Mouse (Mus musculus) adrenal gland, postnatal 25 days (tissue): ENCODE data around the gene Rbfox3. TPM values are rescaled to one million over a fixed set of nuclear protein-coding genes. Genes with fewer than 3 reads are reported as not detected.
A peak's percentile ranks its signal among the peaks of the same experiment; 100 is the strongest.

Source experiments
- DNase-seq: peaks from one replicate; pipeline ENCODE4 v3.0.0; 2021; ENCODE audit warnings: mixed read lengths
- total RNA-seq: library from RNA; stranded (reverse); gene quantifications from 2 replicates; pipeline ENCODE4 v1.2.3, GENCODE M21; 2021

The Rbfox3 gene
- total RNA-seq, 1 experiment from 2014 or later: 7.2 TPM

- DNase-seq: no peak
These were observed 5.1 kb downstream of the Rbfox3 start for GRCm38 (mm10) chr11:118906131-118906823.

DNA sequence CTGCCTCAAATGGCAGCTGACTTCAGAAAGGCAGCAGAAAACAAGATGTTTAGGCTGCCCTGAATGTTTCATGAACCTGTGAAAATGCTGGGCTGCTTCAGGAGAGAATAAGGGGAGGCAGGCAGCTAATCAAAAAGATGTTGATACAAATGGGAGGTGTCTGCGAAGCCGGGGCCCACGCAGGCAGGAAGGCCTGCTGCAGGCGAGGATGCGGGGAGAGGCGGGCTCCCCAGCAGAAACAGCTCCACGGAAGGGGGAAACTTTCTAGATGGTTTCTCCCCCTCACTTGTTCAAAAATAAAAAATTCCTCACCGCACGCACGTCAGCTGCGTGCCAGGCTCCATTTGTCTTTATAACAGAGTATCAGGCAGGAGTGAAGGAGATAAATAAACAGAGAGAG lies 5.7 kb downstream of the Rbfox3 start:
- DNase-seq: no peak

DNA sequence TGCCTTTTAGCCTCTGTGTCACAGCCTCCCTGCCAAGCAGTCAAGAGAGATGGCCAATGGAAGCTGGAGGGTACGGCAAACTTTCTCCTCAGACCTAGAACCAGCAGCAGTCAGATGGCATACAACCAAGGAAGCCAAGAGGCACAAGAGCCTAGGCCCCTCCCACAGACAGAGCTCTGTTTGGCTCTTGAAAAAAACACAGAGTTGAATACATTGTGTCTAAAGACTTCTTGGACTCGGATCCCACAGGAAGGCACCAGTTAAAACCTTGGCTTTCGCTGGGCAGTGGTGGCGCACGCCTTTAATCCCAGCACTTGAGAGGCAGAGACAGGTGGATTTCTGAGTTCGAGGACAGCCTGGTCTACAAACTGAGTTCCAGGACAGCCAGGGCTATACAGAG lies 7.1 kb downstream of the Rbfox3 start:
- no peak for DNase-seq

DNA sequence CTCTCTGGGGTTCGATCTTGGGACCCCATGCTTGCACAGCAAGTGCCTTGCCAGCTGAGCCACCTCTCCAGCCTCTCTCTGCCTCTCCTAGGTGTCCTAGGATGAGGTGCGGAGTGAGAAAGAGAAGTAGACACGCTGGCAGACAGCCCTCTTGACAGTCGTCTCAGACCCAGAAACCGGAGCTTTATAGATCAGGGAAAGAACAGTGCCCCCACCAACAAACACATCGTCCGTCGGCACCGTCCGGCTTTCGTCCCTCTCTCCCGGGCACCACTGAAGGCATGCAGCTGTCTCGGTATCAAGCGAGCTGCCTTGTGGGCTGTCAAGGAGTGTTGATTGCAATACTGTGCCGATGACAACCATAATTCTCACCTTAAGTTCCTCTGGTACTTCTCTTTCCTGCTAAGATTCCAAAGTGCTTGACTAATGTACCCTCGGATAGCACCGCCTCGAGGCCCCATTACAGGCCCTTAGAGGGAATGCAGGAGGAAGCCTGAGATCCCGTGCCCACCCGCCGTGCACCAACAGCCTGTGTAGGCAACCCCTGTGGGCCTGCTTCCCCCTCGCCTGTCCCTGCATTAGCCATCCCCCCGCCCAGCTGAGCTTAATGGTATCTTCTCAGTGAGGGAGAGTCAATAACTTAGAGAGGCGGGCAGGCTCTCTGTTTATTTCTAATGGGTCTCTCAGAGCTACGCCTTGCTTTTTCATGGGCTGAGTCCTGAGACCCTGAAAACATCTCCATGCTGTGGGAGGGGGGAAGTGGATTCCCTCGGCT lies 11.4 kb downstream of the Rbfox3 start:
- DNase-seq: no peak

DNA sequence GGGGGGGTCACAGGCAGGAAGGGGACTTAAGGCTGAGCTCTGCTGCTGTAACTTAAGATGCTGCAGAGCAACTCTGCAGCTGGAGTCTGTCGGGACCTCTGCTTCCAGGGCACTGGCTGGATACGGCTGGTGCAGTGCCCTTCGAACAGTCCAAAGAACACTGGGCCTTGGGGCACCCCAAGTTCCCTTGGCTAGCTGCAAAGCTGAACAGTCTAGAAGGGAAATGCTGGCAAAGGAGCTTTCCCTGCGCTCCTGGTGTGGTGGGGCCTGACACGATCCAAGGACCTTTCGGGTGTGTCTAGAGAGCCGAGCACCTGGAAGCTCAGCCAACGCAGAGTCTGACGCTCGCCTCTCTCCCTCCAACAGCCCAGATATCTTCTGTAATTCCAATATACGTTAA lies 12.8 kb downstream of the Rbfox3 start:
- DNase-seq: no peak

GRCm38 (mm10) chr11:118898156-118898555 lies 13.2 kb downstream of the Rbfox3 start:
- no peak for DNase-seq

DNA sequence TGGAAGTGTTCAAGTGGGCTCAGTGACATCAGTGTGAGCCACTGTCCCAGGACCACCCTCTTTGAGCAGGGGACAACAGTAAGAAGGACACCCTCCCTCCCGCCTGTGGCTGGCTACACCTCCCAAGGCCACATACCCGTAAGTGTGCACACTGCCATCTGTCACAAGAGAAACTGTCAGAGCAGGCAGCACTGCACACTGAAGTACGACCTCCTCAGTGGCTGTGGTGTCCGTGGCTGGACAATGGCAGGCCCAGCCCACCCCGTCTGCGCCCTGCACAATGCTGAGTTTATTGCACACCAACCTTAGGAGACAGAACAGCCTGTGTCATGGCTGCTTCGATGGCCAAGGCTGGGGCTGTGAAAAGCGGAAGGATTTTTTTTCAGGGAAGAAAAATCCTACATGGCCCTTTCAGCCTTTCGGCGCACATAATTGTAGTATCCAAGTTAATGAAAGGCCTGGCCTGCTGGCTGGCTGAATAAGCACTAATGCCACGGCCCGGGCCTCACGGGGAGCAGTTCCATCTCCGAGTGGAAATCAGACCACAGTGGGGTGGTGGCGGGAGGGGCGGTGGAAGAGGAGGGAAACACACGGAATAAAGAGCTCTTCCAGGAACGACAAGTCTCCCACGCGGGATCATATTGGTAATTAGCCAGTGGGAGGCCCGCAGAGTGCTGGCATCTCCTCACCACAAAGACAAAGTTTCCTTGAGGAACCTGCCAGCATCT lies 14.1 kb downstream of the Rbfox3 start:
- no peak for DNase-seq

GRCm38 (mm10) chr11:118896032-118896675 lies 15.2 kb downstream of the Rbfox3 start:
- no peak for DNase-seq

- no peak for DNase-seq
These were observed 16.6 kb downstream of the Rbfox3 start for GRCm38 (mm10) chr11:118894835-118895234.

DNA sequence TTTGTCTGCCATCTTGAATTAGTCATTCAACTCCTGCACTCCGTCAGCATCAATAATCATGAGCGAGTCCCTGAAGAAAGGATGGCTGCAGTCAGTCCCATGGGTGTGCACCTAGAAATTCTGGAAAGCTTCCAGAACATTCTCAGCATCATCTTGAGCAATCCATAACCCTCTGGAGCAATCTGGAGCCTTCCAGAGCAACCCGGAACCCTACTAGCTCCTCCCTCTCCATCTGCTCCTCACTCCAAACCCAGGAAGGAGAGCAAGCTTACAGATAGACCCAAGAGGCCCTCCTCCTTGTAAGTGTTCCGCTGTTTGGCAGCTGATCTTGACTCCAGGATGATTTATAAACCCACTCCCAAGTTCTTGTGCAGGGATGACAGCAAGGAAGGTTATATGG lies 17.2 kb downstream of the Rbfox3 start:
- DNase-seq: no peak

DNA sequence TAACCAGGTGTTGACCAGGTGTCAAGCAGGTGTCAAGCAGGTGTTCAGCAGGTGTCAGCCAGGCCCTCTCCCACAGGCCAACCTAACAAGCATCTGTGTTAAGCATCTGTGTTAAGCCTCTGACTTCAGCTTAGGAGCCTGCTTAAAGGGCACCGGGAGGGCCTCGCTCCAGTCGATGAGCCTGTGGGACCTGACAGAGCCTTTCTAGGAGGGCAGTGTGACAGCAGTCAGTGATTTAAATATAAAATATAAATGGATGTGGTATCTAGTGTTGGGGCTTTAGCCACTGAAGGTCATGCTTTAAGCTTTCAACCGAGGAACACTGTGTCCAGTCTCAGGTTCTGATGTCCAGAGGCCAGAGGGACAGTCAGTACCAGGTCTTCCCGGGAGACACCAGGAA lies 18.5 kb downstream of the Rbfox3 start:
- DNase-seq: no peak

GRCm38 (mm10) chr11:118891516-118891915 lies 19.9 kb downstream of the Rbfox3 start:
- DNase-seq: peak; percentile 25

- no peak for DNase-seq
These were observed 20.4 kb downstream of the Rbfox3 start for GRCm38 (mm10) chr11:118890992-118891398.

DNA sequence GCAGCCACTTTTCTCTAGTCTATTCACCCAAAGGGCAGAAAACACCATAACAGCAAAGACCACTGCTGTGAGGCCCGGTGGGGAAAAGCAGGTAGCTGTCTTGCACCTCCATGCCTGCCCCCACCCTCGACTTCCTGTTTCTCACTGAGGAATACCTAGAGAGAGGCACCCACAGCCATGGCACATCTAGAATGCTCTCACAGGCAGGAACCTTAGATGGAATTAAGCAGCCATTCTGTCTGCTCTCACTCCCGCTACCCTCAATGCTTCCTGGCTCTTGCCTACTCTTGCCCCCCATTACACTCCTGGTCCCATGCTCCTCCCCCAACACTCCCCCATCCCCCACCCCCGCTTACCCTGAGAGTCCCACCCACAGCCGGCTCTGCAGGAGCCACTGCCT lies 20.9 kb downstream of the Rbfox3 start:
- no peak for DNase-seq

- DNase-seq: no peak
These were observed 21.9 kb downstream of the Rbfox3 start for GRCm38 (mm10) chr11:118889500-118889899.

DNA sequence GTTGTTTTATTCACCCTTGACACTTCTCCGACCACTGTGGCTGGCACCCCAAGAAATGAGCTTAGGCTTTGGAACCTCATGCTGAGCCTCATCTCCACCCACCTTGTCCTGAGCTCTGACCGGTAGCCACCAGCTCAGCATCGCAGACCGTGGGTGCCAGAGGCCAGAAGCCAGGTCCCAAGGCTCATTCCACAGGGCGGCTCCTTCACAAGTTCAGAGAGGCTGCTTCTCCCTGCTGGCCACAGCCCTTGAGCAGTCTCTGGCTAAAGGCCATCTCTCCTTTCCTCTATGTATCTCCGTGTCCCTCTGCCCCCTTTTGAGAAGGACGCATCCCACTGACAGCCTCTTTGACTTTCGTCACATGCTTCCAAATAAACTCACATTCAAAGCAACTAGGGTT lies 23.0 kb downstream of the Rbfox3 start:
- DNase-seq: no peak

DNA sequence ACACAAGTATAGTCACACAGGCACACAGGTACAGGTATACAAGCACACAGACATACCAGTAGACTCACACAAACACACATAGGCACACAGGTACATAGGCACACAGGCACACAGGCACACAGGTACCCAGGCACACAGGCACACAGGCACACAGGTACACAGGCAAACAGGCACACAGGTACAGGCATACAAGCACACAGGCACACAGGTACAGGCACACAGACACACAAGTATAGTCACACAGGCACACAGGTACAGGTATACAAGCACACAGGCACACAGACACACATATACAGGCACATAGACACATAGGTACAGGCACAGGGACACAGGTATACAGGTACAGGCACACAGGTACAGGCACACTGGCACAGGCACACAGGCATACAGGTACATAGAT lies 24.2 kb downstream of the Rbfox3 start:
- no peak for DNase-seq

- no peak for DNase-seq
These were observed 25.0 kb downstream of the Rbfox3 start for GRCm38 (mm10) chr11:118886269-118886965.

DNA sequence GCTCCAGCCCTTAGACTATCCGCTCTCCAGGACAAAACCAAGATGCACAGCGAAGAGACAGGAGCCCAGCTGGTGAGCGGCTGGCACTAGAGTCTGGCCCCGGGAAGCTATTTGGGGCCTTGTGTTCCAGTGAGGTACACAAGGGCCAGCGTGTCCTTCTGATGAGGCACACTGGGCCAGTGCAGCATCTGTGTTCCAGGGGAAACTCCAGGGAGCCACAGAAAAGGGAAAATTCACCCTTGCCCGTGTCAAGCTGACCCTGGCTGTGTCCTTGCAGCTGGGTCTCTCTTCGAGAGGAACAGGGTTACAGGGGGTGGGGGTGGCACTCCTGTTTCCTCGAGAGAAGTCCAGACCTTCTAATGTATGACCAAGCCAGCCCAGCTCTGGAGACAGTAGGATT lies 25.8 kb downstream of the Rbfox3 start:
- DNase-seq: no peak

DNA sequence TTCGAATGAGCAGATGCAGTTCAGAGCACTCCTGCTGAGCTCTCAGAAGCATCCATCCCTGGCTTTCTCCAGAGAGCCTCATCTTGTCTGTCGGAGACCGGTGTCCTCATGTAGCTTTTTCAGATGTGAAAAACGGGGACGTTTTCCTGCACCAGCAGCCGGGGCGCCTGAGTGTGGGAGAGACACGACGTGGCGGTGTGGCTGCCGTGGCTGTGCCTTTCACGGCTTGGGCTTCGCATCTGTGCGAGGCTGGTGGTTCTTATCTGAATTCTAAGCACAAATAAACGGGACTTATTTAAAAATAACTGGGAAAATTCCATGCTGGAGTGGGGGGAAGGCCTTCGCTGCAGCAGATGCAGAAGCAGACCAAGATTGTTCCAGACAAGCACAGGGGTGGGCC lies 26.3 kb downstream of the Rbfox3 start:
- no peak for DNase-seq

DNA sequence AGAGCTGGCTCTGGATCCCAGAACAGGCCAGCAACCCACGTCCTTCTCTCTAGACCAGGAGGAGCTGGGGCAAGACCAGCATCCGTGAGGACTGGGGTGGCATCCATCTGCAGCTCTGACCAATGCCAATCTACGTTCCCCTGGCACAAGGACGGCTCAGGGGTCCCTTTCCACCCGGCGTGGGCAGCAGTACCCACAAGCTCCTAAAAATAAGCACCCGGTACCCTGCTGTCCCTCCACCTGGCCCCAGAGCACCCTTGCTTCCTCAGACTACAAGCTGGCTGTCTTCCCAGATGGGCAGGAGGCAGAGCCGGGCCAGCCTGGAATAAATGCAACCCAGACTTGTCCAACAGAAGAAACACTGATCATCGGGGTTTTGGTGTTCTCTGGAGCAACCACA lies 28.3 kb downstream of the Rbfox3 start:
- no peak for DNase-seq
